Mouse (Mus musculus) hindbrain, embryonic 14.5 days (tissue): ENCODE data around the gene Mef2d. TPM values are rescaled to one million over a fixed set of nuclear protein-coding genes. Genes with fewer than 3 reads are reported as not detected.
A peak's percentile ranks its signal among the peaks of the same experiment; 100 is the strongest.

ENCODE experiments used
- ATAC-seq: fragments of 200-750 bp; cut with Nextera tagmentation; 2 replicates; pipeline ENCODE4 v1.8.0; 2017; ENCODE audit warnings: moderate number of reproducible peaks, mild to moderate bottlenecking, moderate TSS enrichment, moderate library complexity; ENCODE audit not compliant: low FRiP score
- DNase-seq: peaks from one replicate; pipeline ENCODE4 v3.0.0-alpha.2; 2015; ENCODE audit warnings: low spot score
- H3K27ac ChIP-seq: fragments of 300-500 bp; sonication (generic); 2 replicates; pipeline ENCODE4 v1.5.1; 2014; ENCODE audit warnings: mild to moderate bottlenecking, moderate library complexity
- H3K27me3 ChIP-seq: fragments of 300-500 bp; sonication (generic); 2 replicates; pipeline ENCODE4 v1.6.1; 2014; ENCODE audit warnings: mild to moderate bottlenecking, low read length, mixed read lengths; ENCODE audit not compliant: control insufficient read depth, insufficient read depth
- H3K36me3 ChIP-seq: fragments of 300-500 bp; sonication (generic); replicated peaks from 2 replicates; pipeline ENCODE4 v1.6.1; 2014; ENCODE audit not compliant: control insufficient read depth, insufficient read depth
- H3K4me1 ChIP-seq: fragments of 300-500 bp; sonication (generic); replicated peaks from 2 replicates; pipeline ENCODE4 v1.6.1; 2014; ENCODE audit warnings: antibody characterized with exemption, low read length, mixed read lengths; ENCODE audit not compliant: control insufficient read depth, insufficient read depth
- H3K4me2 ChIP-seq: fragments of 300-500 bp; sonication (generic); replicated peaks from 2 replicates; pipeline ENCODE4 v1.6.1; 2014; ENCODE audit warnings: mild to moderate bottlenecking, moderate library complexity
- H3K4me3 ChIP-seq: fragments of 300-500 bp; sonication (generic); replicated peaks from 2 replicates; pipeline ENCODE4 v1.5.1; 2014; ENCODE audit warnings: mild to moderate bottlenecking, low read length
- H3K9ac ChIP-seq: fragments of 300-500 bp; sonication (generic); 2 replicates; pipeline ENCODE4 v1.6.1; 2014
- H3K9me3 ChIP-seq: fragments of 300-500 bp; sonication (generic); 2 replicates; pipeline ENCODE4 v1.6.1; 2016; ENCODE audit warnings: low read length; ENCODE audit not compliant: control insufficient read depth
- WGBS: fragments of 180-500 bp; shearing (Covaris S2); extraction: QIAGEN DNeasy Blood & Tissue Kit; methylation state at CpG from one replicate; pipeline ENCODE4 v1.1.7; 2014; 5-methylcytosine and 5-hydroxymethylcytosine counted together
- microRNA-seq: library from miRNA; unstranded; fragments of <30 nt; microRNA quantifications from one replicate; pipeline ENCODE4, GENCODE M21; 2016
- polyA plus RNA-seq: library from polyadenylated mRNA; unstranded; fragments of >200 nt; fragmentation: Nextera tagmentation; extraction: Ambion mirVana; gene quantifications from 2 replicates; pipeline ENCODE4 v1.2.1, GENCODE M21; 2014

Mef2d gene
- polyA plus RNA-seq, 1 experiment from 2014 or later: 20.4 TPM

- Histone ChIP-seq H3K4me2 (peak overlapping the region; percentile 94), H3K36me3 (peaks cover 59% of the 10 kb centered on the region), H3K27ac (peak overlapping the region; percentile 93), H3K27me3 (0 out of 2 replicates have a peak, but pooled peaks cover 3% of the 10 kb centered on the region), H3K4me1 (peaks cover 65% of the 10 kb centered on the region), H3K9me3 (no peaks in the 10 kb centered on the region), H3K9ac (peak overlapping the region; percentile 63), H3K4me3 (peak overlapping the region; percentile 68; the same call in 1 of the 2 replicates)
- ATAC-seq (no peak), DNase-seq (no peak)
- WGBS: 5% methylated on average over 6 of the region's 6 CpGs
These were observed 78.7 kb downstream of the Mef2d start for GRCm38 (mm10) chr3:88220842-88221241.

Small RNA genes lying within 50 kb of the gene (microRNA-seq; reads per million reads assigned to microRNA genes)
- gene Gm25641 (not detected), gene Mir3093 (27.3 reads per million, percentile 37 among the genes with 10 or more reads in this experiment), gene Mir9-1 (not detected)

Other genes starting within 250 kb of the Mef2d start
- gene Hdgf, start 236.1 kb upstream of the Mef2d start, polyA plus RNA-seq: 163 and 179 TPM in 2 replicates
- gene Mrpl24, start 222.9 kb upstream of the Mef2d start, polyA plus RNA-seq: 50.0 and 53.5 TPM in 2 replicates
- gene Isg20l2, start 212.1 kb upstream of the Mef2d start, polyA plus RNA-seq: 17.0 and 18.5 TPM in 2 replicates
- gene Rrnad1, start 211.7 kb upstream of the Mef2d start, polyA plus RNA-seq: 15.8 and 18.1 TPM in 2 replicates
- gene Crabp2, start 193.7 kb upstream of the Mef2d start, polyA plus RNA-seq: 48.7 and 56.4 TPM in 2 replicates
- gene Nes, start 171.3 kb upstream of the Mef2d start, polyA plus RNA-seq: 20.5 and 20.7 TPM in 2 replicates
- 89.1 and 99.3 TPM in 2 replicates for gene Bcan, start 142.1 kb upstream of the Mef2d start, polyA plus RNA-seq
- 0.41 and 0.67 TPM in 2 replicates for gene Hapln2, start 114.8 kb upstream of the Mef2d start, polyA plus RNA-seq
- 29.8 and 30.4 TPM in 2 replicates for gene Gpatch4, start 99.3 kb upstream of the Mef2d start, polyA plus RNA-seq
- gene Naxe, start 83.9 kb upstream of the Mef2d start, polyA plus RNA-seq: 152 and 167 TPM in 2 replicates
- gene Ttc24, start 64.1 kb upstream of the Mef2d start, polyA plus RNA-seq: not detected in 2 replicates
- 2.4 and 3.1 TPM in 2 replicates for gene Iqgap3, start 60.4 kb upstream of the Mef2d start, polyA plus RNA-seq
- gene Rhbg, start 112.3 kb downstream of the Mef2d start, polyA plus RNA-seq: 0.48 and 0.76 TPM in 2 replicates
- gene Gm38392, start 144.8 kb downstream of the Mef2d start, polyA plus RNA-seq: 0.37 TPM in 1 of 2 replicates, not detected in the other
- 5.8 and 8.5 TPM in 2 replicates for gene Tsacc, start 154.6 kb downstream of the Mef2d start, polyA plus RNA-seq
- 455 and 498 TPM in 2 replicates for gene Cct3, start 154.7 kb downstream of the Mef2d start, polyA plus RNA-seq
- gene Glmp, start 182.7 kb downstream of the Mef2d start, polyA plus RNA-seq: 72.7 and 81.3 TPM in 2 replicates
- 0.67 and 0.82 TPM in 2 replicates for gene Tmem79, start 193.8 kb downstream of the Mef2d start, polyA plus RNA-seq
- 44.2 and 47.9 TPM in 2 replicates for gene Smg5, start 193.9 kb downstream of the Mef2d start, polyA plus RNA-seq
- 0.94 and 1.1 TPM in 2 replicates for gene Paqr6, start 222.2 kb downstream of the Mef2d start, polyA plus RNA-seq
- gene Bglap3, start 230.4 kb downstream of the Mef2d start, polyA plus RNA-seq: 0.20 TPM in 1 of 2 replicates, not detected in the other
- not detected in 2 replicates for gene Bglap2, start 236.3 kb downstream of the Mef2d start, polyA plus RNA-seq
- not detected in 2 replicates for gene Bglap, start 242.1 kb downstream of the Mef2d start, polyA plus RNA-seq